Mouse (Mus musculus) cerebellum, adult 8-10 months (tissue): ENCODE results near the gene Cfap97d1.
"Not testable (repeated sequence)": the region's sequence is repeated elsewhere in the genome, so short reads cannot be mapped to it uniquely, and the experiment has no call there.

ENCODE experiments used
- DNase-seq: peaks from one replicate; pipeline ENCODE4 v3.0.0; 2022

Gene Cfap97d1

GRCm38 (mm10) chr11:101974923-101975322 is 9.2 kb upstream of the Cfap97d1 start:
- no peak for DNase-seq

GRCm38 (mm10) chr11:101976949-101977348 is 7.1 kb upstream of the Cfap97d1 start:
- DNase-seq: no peak

GRCm38 (mm10) chr11:101979140-101979539 is 4.9 kb upstream of the Cfap97d1 start:
- DNase-seq: no peak

GRCm38 (mm10) chr11:101980603-101981157 is 3.4 kb upstream of the Cfap97d1 start:
- no peak for DNase-seq

- no peak for DNase-seq
Measured at GRCm38 (mm10) chr11:101981850-101982249, 2.2 kb upstream of the Cfap97d1 start.

GRCm38 (mm10) chr11:101982981-101983411 is 1.1 kb upstream of the Cfap97d1 start:
- peak; percentile 43 for DNase-seq

- no peak for DNase-seq
Measured at GRCm38 (mm10) chr11:101983431-101983921, 603 bp upstream of the Cfap97d1 start.

- DNase-seq: not testable (repeated sequence)
Measured at GRCm38 (mm10) chr11:101985450-101985849, 1.4 kb downstream of the Cfap97d1 start.

GRCm38 (mm10) chr11:101985990-101986389 is 1.9 kb downstream of the Cfap97d1 start:
- DNase-seq: peak; percentile 91

GRCm38 (mm10) chr11:101986913-101987312 is 2.8 kb downstream of the Cfap97d1 start, which contains the start of gene Dusp3:
Dusp3 (minus strand) TSS chr11:101987013.
- no peak for DNase-seq

- DNase-seq: no peak
Measured at GRCm38 (mm10) chr11:101990244-101990643, 6.2 kb downstream of the Cfap97d1 start.

GRCm38 (mm10) chr11:101991813-101992212 is 7.7 kb downstream of the Cfap97d1 start:
- no peak for DNase-seq

- DNase-seq: no peak
Measured at GRCm38 (mm10) chr11:101992411-101992810, 8.3 kb downstream of the Cfap97d1 start.

- no peak for DNase-seq
Measured at GRCm38 (mm10) chr11:101994100-101994499, 10.0 kb downstream of the Cfap97d1 start.

GRCm38 (mm10) chr11:101995938-101996337 is 11.9 kb downstream of the Cfap97d1 start:
- DNase-seq: no peak

- DNase-seq: no peak
Measured at GRCm38 (mm10) chr11:101998258-101998657, 14.2 kb downstream of the Cfap97d1 start.

GRCm38 (mm10) chr11:101999466-101999865 is 15.4 kb downstream of the Cfap97d1 start:
- no peak for DNase-seq

- no peak for DNase-seq
Measured at GRCm38 (mm10) chr11:102004251-102004650, 20.2 kb downstream of the Cfap97d1 start.

GRCm38 (mm10) chr11:102006271-102006670 is 22.2 kb downstream of the Cfap97d1 start:
- DNase-seq: no peak

GRCm38 (mm10) chr11:102006688-102007087 is 22.6 kb downstream of the Cfap97d1 start:
- DNase-seq: no peak

GRCm38 (mm10) chr11:102008372-102008771 is 24.3 kb downstream of the Cfap97d1 start:
- DNase-seq: no peak

GRCm38 (mm10) chr11:102008954-102009637 is 25.0 kb downstream of the Cfap97d1 start:
- DNase-seq: no peak

- DNase-seq: peak; percentile 72
Measured at GRCm38 (mm10) chr11:102010140-102010539, 26.1 kb downstream of the Cfap97d1 start.

GRCm38 (mm10) chr11:102011510-102011909 is 27.4 kb downstream of the Cfap97d1 start:
- DNase-seq: no peak
